Mouse (Mus musculus): Measurements from ENCODE around the gene Ugt2b38.

DNA sequence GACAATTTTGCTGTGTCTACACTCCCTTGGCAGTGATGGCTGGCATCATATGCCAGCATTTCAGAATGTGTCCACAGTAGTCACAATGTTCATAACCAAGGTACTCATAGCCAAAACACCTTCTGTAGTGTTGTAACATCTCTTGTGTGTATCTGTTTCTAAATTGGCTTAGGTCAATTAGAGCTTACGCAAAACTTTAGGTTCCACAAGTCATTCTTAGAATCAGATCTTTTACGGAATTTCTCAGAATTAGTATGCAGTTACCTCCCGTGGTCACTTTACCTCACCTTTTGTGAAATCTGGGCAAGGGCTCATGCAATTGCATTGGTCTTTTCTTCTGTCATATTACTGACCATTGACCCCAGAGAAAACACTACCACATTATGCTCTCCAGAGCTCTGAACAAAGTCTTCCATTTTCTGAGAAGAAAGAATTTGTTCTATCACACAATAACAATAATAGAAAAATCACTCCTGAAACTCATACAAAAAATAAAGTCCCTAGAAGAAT, 48.1 kb downstream of the Ugt2b38 start:
- no peak for TF ChIP-seq POLR2A (IDR thresholded peaks at IDR 0.05; ENCODE audit: control insufficient read depth, extremely low read depth, insufficient read depth, low read length, poor library complexity)
- TF ChIP-seq CTCF (IDR thresholded peaks at IDR 0.05; ENCODE audit: borderline replicate concordance, control insufficient read depth, extremely low read depth, insufficient read depth, low read length, poor library complexity): no peak

Data from thymus, adult 2 months (tissue).